Mouse (Mus musculus): ENCODE results near the gene Nlrp14. TPM values are rescaled to one million over a fixed set of nuclear protein-coding genes. Genes with fewer than 3 reads are reported as not detected.

The Nlrp14 gene
- polyA plus RNA-seq, 1 experiment from 2014 or later: not detected

GRCm38 (mm10) chr7:107216845-107217244 is 50.1 kb downstream of the Nlrp14 start:
- H3K9ac ChIP-seq (ENCODE audit: low read length): no peak overlapping the region
- no peak for ATAC-seq (ENCODE audit: low FRiP score)
- H3K27me3 ChIP-seq (ENCODE audit: control insufficient read depth, insufficient read depth, low read length): no peaks in the 10 kb centered on the region
- no peak for DNase-seq (ENCODE audit: low spot score, missing footprints)
- H3K27ac ChIP-seq (ENCODE audit: low read depth, low read length): no peak overlapping the region
- H3K9me3 ChIP-seq (ENCODE audit: control insufficient read depth, low read length): no peaks in the 10 kb centered on the region
- H3K4me3 ChIP-seq (ENCODE audit: low read depth, low read length): no peak overlapping the region
- H3K4me2 ChIP-seq: no peak overlapping the region
- H3K4me1 ChIP-seq (ENCODE audit: control insufficient read depth, insufficient read depth, low read length): no peaks in the 10 kb centered on the region
- WGBS: 87% methylated on average over 2 of the region's 2 CpGs
- no peaks in the 10 kb centered on the region for H3K36me3 ChIP-seq (ENCODE audit: control insufficient read depth, insufficient read depth, low read length)

DNA sequence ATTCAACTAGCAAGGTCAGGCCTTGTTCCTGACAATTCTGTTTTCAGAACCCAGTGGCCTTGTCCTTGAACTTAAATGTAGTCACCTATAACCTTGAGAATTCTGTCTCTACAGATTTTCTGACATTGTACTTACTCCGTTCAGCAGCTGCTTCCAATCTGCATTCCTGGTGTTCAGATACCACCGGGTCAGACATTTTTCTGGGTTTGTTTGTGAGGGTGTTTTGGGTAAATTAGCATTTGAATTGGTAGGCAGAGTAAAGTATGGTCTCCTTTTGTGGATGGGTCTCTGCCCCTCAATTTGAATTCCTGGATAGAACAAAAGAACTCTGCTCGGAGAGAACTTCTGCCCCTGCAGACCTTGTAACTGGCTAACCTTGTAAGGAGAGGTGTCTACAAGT is 70.1 kb downstream of the Nlrp14 start:
- Histone ChIP-seq H3K4me3 (ENCODE audit: low read depth, low read length) (no peak overlapping the region), H3K27me3 (ENCODE audit: control insufficient read depth, insufficient read depth, low read length) (no peaks in the 10 kb centered on the region), H3K27ac (ENCODE audit: low read depth, low read length) (no peak overlapping the region), H3K9me3 (ENCODE audit: control insufficient read depth, low read length) (no peaks in the 10 kb centered on the region), H3K4me2 (no peak overlapping the region), H3K9ac (ENCODE audit: low read length) (no peak overlapping the region), H3K36me3 (ENCODE audit: control insufficient read depth, insufficient read depth, low read length) (no peaks in the 10 kb centered on the region), H3K4me1 (ENCODE audit: control insufficient read depth, insufficient read depth, low read length) (no peaks in the 10 kb centered on the region)
- WGBS: 19% methylated on average over 3 of the region's 3 CpGs
- DNase-seq (ENCODE audit: low spot score, missing footprints): no peak
- ATAC-seq (ENCODE audit: low FRiP score): no peak

DNA sequence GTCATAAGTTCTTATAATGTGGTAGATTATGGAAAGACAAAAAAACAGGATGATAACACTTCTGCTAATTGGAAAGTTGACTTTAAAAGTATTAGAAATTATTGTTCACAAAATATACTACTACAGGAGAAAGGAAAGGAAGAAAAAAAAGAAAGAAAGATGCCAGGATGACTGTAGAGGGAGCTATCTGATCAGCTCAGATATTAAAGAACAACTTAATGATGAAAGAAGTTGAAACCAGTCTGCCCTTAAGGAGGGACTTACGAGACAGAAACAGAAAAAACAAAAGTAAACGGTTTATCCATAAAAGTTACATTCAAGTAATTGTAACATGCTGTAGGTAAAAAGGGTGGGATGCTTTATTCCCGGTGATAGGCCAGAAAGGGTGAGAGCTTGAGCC is 70.7 kb downstream of the Nlrp14 start:
- no peak overlapping the region for H3K4me2 ChIP-seq
- no peaks in the 10 kb centered on the region for H3K36me3 ChIP-seq (ENCODE audit: control insufficient read depth, insufficient read depth, low read length)
- H3K9ac ChIP-seq (ENCODE audit: low read length): no peak overlapping the region
- DNase-seq (ENCODE audit: low spot score, missing footprints) (no peak), ATAC-seq (ENCODE audit: low FRiP score) (no peak)
- H3K27me3 ChIP-seq (ENCODE audit: control insufficient read depth, insufficient read depth, low read length): no peaks in the 10 kb centered on the region
- H3K9me3 ChIP-seq (ENCODE audit: control insufficient read depth, low read length): no peaks in the 10 kb centered on the region
- no peaks in the 10 kb centered on the region for H3K4me1 ChIP-seq (ENCODE audit: control insufficient read depth, insufficient read depth, low read length)
- 84% methylated on average over 3 of the region's 3 CpGs for WGBS
- H3K27ac ChIP-seq (ENCODE audit: low read depth, low read length): no peak overlapping the region
- no peak overlapping the region for H3K4me3 ChIP-seq (ENCODE audit: low read depth, low read length)

DNA sequence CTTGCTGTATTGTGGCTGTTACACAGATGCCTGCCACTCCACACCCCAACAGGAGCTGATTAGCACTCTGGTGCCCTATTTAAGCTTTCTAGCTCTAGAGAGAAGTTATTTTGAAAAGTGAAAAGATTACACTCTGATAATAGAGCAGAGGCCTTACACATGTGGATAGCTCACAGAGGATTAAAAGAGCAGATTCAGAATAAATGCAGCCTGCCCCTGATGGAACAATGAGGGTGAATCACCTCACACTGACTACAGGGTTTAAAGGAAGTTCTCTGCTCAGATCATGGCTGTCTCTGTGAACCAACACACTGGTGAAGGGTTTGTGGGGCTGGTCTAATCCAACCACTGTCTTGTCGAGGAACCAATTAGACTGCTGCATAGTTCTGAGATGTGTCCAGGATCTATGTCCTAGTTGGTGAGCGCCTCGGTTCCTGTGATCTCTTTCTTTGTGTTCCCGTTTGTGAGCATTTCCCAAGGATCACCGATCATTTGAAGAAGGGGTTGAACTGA is 74.6 kb downstream of the Nlrp14 start:
- H3K9me3 ChIP-seq (ENCODE audit: control insufficient read depth, low read length): no peaks in the 10 kb centered on the region
- H3K4me2 ChIP-seq: no peak overlapping the region
- no peak overlapping the region for H3K27ac ChIP-seq (ENCODE audit: low read depth, low read length)
- no peak overlapping the region for H3K4me3 ChIP-seq (ENCODE audit: low read depth, low read length)
- no peak overlapping the region for H3K9ac ChIP-seq (ENCODE audit: low read length)
- H3K27me3 ChIP-seq (ENCODE audit: control insufficient read depth, insufficient read depth, low read length): no peaks in the 10 kb centered on the region
- no peaks in the 10 kb centered on the region for H3K4me1 ChIP-seq (ENCODE audit: control insufficient read depth, insufficient read depth, low read length)
- no peak for DNase-seq (ENCODE audit: low spot score, missing footprints)
- no peaks in the 10 kb centered on the region for H3K36me3 ChIP-seq (ENCODE audit: control insufficient read depth, insufficient read depth, low read length)
- ATAC-seq (ENCODE audit: low FRiP score): no peak
- 80% methylated on average over 5 of the region's 5 CpGs for WGBS

Other genes starting within 250 kb of the Nlrp14 start
- not detected in 2 replicates for gene Olfr709-ps1, start 234.8 kb upstream of the Nlrp14 start, polyA plus RNA-seq (2014; fragmentation: Nextera tagmentation; extraction: Ambion mirVana)
- gene Olfr710, start 218.7 kb upstream of the Nlrp14 start, polyA plus RNA-seq (2014; fragmentation: Nextera tagmentation; extraction: Ambion mirVana): not detected in 2 replicates
- gene Olfr6, start 203.1 kb upstream of the Nlrp14 start, polyA plus RNA-seq (2014; fragmentation: Nextera tagmentation; extraction: Ambion mirVana): not detected in 2 replicates
- not detected in 2 replicates for gene Olfr711, start 191.5 kb upstream of the Nlrp14 start, polyA plus RNA-seq (2014; fragmentation: Nextera tagmentation; extraction: Ambion mirVana)
- not detected in 2 replicates for gene Olfr2, start 160.9 kb upstream of the Nlrp14 start, polyA plus RNA-seq (2014; fragmentation: Nextera tagmentation; extraction: Ambion mirVana)
- gene Olfr713, start 135.8 kb upstream of the Nlrp14 start, polyA plus RNA-seq (2014; fragmentation: Nextera tagmentation; extraction: Ambion mirVana): not detected in 2 replicates
- not detected in 2 replicates for gene Olfr714, start 96.0 kb upstream of the Nlrp14 start, polyA plus RNA-seq (2014; fragmentation: Nextera tagmentation; extraction: Ambion mirVana)
- not detected in 2 replicates for gene Olfr17, start 73.8 kb upstream of the Nlrp14 start, polyA plus RNA-seq (2014; fragmentation: Nextera tagmentation; extraction: Ambion mirVana)
- not detected in 2 replicates for gene Olfr715b, start 56.6 kb upstream of the Nlrp14 start, polyA plus RNA-seq (2014; fragmentation: Nextera tagmentation; extraction: Ambion mirVana)
- gene Olfr715, start 35.9 kb upstream of the Nlrp14 start, polyA plus RNA-seq (2014; fragmentation: Nextera tagmentation; extraction: Ambion mirVana): not detected in 2 replicates
- gene Olfr716, start 28.7 kb upstream of the Nlrp14 start, polyA plus RNA-seq (2014; fragmentation: Nextera tagmentation; extraction: Ambion mirVana): not detected in 2 replicates
- 0.15 TPM in 1 of 2 replicates, not detected in the other for gene Rbmxl2, start 42.5 kb downstream of the Nlrp14 start, polyA plus RNA-seq (2014; fragmentation: Nextera tagmentation; extraction: Ambion mirVana)
- gene Syt9, start 203.7 kb downstream of the Nlrp14 start, polyA plus RNA-seq (2014; fragmentation: Nextera tagmentation; extraction: Ambion mirVana): 3.9 and 5.6 TPM in 2 replicates

Measured in midbrain, embryonic 11.5 days (tissue).